Mouse (Mus musculus) bone marrow, adult 2 months (tissue): Measurements from ENCODE around the gene Zfp830.

Source experiments
- CTCF ChIP-seq: fragments of 200-500 bp; IDR thresholded peaks from 2 replicates; pipeline ENCODE4 v1.5.1; 2011; ENCODE audit warnings: low read length, control low read depth; ENCODE audit not compliant: control insufficient read depth, insufficient read depth
- POLR2A ChIP-seq: fragments of 200-500 bp; IDR thresholded peaks from 2 replicates; pipeline ENCODE4 v1.6.1; 2011; ENCODE audit warnings: low read depth, mild to moderate bottlenecking, control low read depth, low read length, borderline replicate concordance; ENCODE audit not compliant: control insufficient read depth

DNA sequence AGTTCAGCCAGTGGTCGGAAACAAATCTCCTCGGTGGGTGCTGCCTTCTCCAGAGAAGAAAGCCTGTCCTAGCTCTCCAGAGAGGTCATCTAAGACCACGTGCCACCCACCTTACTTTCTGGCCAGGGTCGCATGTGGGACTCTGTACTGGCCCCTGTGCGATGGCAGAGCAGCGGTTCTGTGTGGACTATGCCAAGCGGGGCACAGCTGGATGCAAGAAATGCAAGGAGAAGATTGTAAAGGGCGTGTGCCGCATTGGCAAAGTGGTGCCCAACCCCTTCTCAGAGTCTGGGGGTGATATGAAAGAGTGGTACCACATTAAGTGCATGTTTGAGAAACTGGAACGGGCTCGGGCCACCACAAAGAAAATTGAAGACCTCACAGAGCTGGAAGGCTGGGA, 19.3 kb downstream of the Zfp830 start:
- TF ChIP-seq CTCF (no peak), POLR2A (no peak)
